13 mouse cellular contexts compared by ENCODE assay signal in genomic region chrX:166378652-166379051, GRCm38 (mm10).
"Had no signal": no experiment of that assay in that cellular context is flagged by ENCODE, and none has a peak within 500 bp of the region (broad histone marks: within the 10 kb centered on the region; RNA-seq: fewer than 3 reads in every experiment).

No protein-coding gene starts in this region.

- H3K27me3 ChIP-seq: midbrain, embryonic 15.5 days; neural tube, embryonic 12.5 days; stomach, embryonic 15.5 days had no signal

- ATAC-seq: midbrain, embryonic 13.5 days; midbrain, embryonic 15.5 days had no signal

- H3K4me3 ChIP-seq: midbrain, embryonic 13.5 days; midbrain, embryonic 15.5 days; neural tube, embryonic 12.5 days; stomach, embryonic 15.5 days had no signal

- H3K9me3 ChIP-seq: midbrain, embryonic 13.5 days; midbrain, embryonic 15.5 days; neural tube, embryonic 12.5 days; stomach, embryonic 15.5 days had no signal

- H3K36me3 ChIP-seq: midbrain, embryonic 15.5 days; stomach, embryonic 15.5 days had no signal

- H3K4me1 ChIP-seq: midbrain, embryonic 13.5 days; midbrain, embryonic 15.5 days; neural tube, embryonic 12.5 days; stomach, embryonic 15.5 days had no signal

- DNase-seq: lung, adult 18-20 months; lung, embryonic 14.5 days; lung, postnatal 10 days; lung, postnatal 4 days; right cerebral cortex, postnatal 14 days; thymus, adult 2 months; thymus, postnatal 25 days; thymus, postnatal 4 days had no signal

- H3K27ac ChIP-seq: midbrain, embryonic 13.5 days; midbrain, embryonic 15.5 days; neural tube, embryonic 12.5 days; stomach, embryonic 15.5 days; stomach, postnatal 0 days had no signal
